8 mouse cellular contexts compared by ENCODE assay signal in the genomic region with DNA sequence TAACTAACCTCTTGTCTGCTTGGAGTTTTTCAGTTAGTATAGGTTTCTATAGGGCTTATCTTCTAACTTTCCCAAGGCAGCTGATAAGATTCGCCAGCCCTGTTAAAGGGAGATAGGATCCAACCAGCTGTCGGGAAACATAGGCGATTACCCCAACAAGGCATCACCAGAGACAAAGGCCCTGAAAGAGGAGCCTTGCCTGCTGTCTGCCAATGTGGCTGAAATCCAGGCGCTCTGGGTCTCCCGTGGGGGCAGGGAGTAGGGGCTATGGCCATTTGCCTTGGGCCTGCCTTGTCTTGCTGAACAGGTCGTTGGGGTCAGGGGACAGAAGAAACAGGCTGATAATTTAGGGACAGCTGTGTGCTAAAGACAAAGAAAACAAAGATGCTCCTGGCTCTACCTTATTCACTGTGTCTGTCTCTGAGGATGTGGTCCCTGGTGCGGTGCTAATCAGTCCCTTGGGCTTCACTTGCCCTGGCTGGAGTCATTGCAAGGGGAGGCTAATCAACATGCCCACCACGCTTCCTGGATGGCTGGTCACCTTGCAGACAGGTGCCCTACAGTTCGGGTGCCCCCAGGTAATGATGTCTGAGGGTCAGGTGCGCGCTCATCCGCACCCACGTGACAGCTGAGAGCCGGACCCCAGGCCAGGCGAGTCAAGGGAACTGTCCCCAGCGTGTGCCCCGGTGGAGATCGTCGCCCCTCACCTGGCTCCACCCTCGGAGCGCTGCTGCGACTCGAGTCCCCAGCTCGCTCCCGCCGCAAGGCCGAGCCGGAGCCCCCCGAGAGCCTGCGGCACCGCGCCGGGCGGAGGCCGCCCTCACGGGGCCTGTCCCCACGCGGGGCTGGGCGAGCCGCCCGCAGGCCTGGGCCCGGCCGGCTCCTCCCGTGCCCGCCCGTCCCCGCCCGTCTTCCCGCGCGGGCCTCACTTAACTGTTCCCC. TPM values are rescaled to one million over a fixed set of nuclear protein-coding genes. Genes with fewer than 3 reads are reported as not detected.
DNase-seq lines count a peak whose midpoint lies in the region; ATAC-seq and TF ChIP-seq lines count a peak whose summit lies in the region.

No protein-coding gene starts in this region.

- peak; percentile 6; the same call in 1 of the 2 replicates for TF ChIP-seq POLR2A in olfactory bulb, adult 2 months (IDR thresholded peaks at IDR 0.05; ENCODE audit: insufficient read depth, low read depth, low read length)

- no peaks in the 10 kb centered on the region for H3K36me3 ChIP-seq in kidney, embryonic 16.5 days (ENCODE audit: insufficient read depth, low read length)
- H3K36me3 ChIP-seq in liver, embryonic 15.5 days (replicated peaks) = no peaks in the 10 kb centered on the region

- peak overlapping the region; percentile 77 for H3K4me3 ChIP-seq in kidney, embryonic 16.5 days (ENCODE audit: low read length)
- H3K4me3 ChIP-seq in liver, embryonic 15.5 days (replicated peaks) = peak overlapping the region; percentile 87
- peak overlapping the region; percentile 91 for H3K4me3 ChIP-seq in olfactory bulb, adult 2 months (ENCODE audit: insufficient read depth, low read depth, low read length)

- no peak for TF ChIP-seq CTCF in Patski (IDR thresholded peaks at IDR 0.05)
- TF ChIP-seq CTCF in olfactory bulb, adult 2 months (IDR thresholded peaks at IDR 0.05; ENCODE audit: insufficient read depth, low read depth, low read length) = no peak

- ATAC-seq in CD4-positive, CD25-positive, alpha-beta regulatory T cell, adult 4 months = peak; percentile 55
- ATAC-seq in Patski = peak; percentile 45
- ATAC-seq in kidney, embryonic 16.5 days (ENCODE audit: low FRiP score, low TSS enrichment) = peak; percentile 63
- peak; percentile 89 for ATAC-seq in liver, embryonic 15.5 days (ENCODE audit: insufficient read depth)

- peak overlapping the region; percentile 72 for H3K4me2 ChIP-seq in kidney, embryonic 16.5 days (replicated peaks; ENCODE audit: low read depth, low read length)
- peak overlapping the region; percentile 91 for H3K4me2 ChIP-seq in liver, embryonic 15.5 days

- CTCF ChIA-PET in Patski (lab: Charles Lee) = no interaction called here

- no peaks in the 10 kb centered on the region for H3K27me3 ChIP-seq in Patski
- H3K27me3 ChIP-seq in kidney, embryonic 16.5 days (ENCODE audit: insufficient read depth, low read length) = no peaks in the 10 kb centered on the region
- peaks cover 6% of the 10 kb centered on the region; the same call in 1 of the 2 replicates for H3K27me3 ChIP-seq in liver, embryonic 15.5 days

- H3K9ac ChIP-seq in kidney, embryonic 16.5 days (replicated peaks; ENCODE audit: low read length) = peak overlapping the region; percentile 99
- H3K9ac ChIP-seq in liver, embryonic 15.5 days = peak overlapping the region; percentile 96

- H3K9me3 ChIP-seq in kidney, embryonic 16.5 days (ENCODE audit: low read length) = no peaks in the 10 kb centered on the region
- H3K9me3 ChIP-seq in liver, embryonic 15.5 days (replicated peaks) = no peaks in the 10 kb centered on the region

- WGBS in kidney, embryonic 16.5 days = 2% methylated on average over 49 of the region's 51 CpGs
- 1% methylated on average over 51 of the region's 51 CpGs for WGBS in liver, embryonic 15.5 days (ENCODE audit: insufficient replicate concordance)
- WGBS in olfactory bulb, adult 2 months = under 1% methylated on average over 51 of the region's 51 CpGs

- no peak for DNase-seq in Patski (ENCODE audit: low read depth, low spot score)
- peak; percentile 72 for DNase-seq in embryo, embryonic 10.5 days (ENCODE audit: low spot score)
- DNase-seq in heart, adult 18-20 months = peak; percentile 14 to 40
- DNase-seq in yolk sac, embryonic 10.5 days (ENCODE audit: low spot score) = no peak

- in situ Hi-C loops in Patski (cut with MboI; ENCODE audit: low pct_unique_long_range_greater_than_20kb) = loop anchor here (10.0 kb wide), 1 partner anchor 142 kb away; no protein-coding TSS in a partner anchor

- POLR2A ChIA-PET in Patski (lab: Charles Lee) = no interaction called here

- H3K4me1 ChIP-seq in kidney, embryonic 16.5 days (ENCODE audit: insufficient read depth, low read length) = peaks cover 32% of the 10 kb centered on the region
- H3K4me1 ChIP-seq in liver, embryonic 15.5 days (replicated peaks) = peaks cover 34% of the 10 kb centered on the region
- H3K4me1 ChIP-seq in olfactory bulb, adult 2 months (ENCODE audit: control insufficient read depth, insufficient read depth, low read length) = peaks cover 20% of the 10 kb centered on the region

- peak overlapping the region; percentile 93 for H3K27ac ChIP-seq in kidney, embryonic 16.5 days (ENCODE audit: low read length)
- H3K27ac ChIP-seq in liver, embryonic 15.5 days (replicated peaks) = peak overlapping the region; percentile 89
- H3K27ac ChIP-seq in olfactory bulb, adult 2 months (ENCODE audit: insufficient read depth, low read depth, low read length) = peak overlapping the region; percentile 94

RNA-seq across cellular contexts. Expression of gene Mvb12b, which starts 1.1 kb away (rescaled TPM):
- 1 to 10 TPM; 1.7 to 2.7 TPM for polyA plus RNA-seq in CD4-positive, CD25-positive, alpha-beta regulatory T cell, adult 4 months (2017; shearing (Covaris generic))
- polyA plus RNA-seq in Patski (2021) = 45.8 TPM
- total RNA-seq in heart, adult 18-20 months (2021) = 10 to 100 TPM; 18.7 to 22.5 TPM
- 14.2 and 16.4 TPM in 2 replicates for polyA plus RNA-seq in kidney, embryonic 16.5 days (2015; fragmentation: Nextera tagmentation; extraction: Ambion mirVana)
- polyA plus RNA-seq in liver, embryonic 15.5 days (2015; fragmentation: Nextera tagmentation; extraction: Ambion mirVana) = 11.3 and 12.7 TPM in 2 replicates
- not detected in 2 replicates for polyA plus RNA-seq in olfactory bulb, adult 2 months (2012; ENCODE audit: insufficient read depth, insufficient read length, low replicate concordance, missing spikeins)

Comparison
In these comparisons a context has a peak if more than half of its experiments do, and no peak if none do; other contexts are left out.
1. DNase-seq: peak in embryo, embryonic 10.5 days (single experiment) and heart, adult 18-20 months (2 of 2); none in Patski (single experiment) and yolk sac, embryonic 10.5 days (single experiment).
2. Peak in every context shown above with its lines, with median percentiles within 50 percentile points of each other: ATAC-seq, H3K27ac ChIP-seq and H3K4me3 ChIP-seq.